ENCODE assay signal across 8 mouse cellular contexts in genomic region chr4:83568145-83568544, GRCm38 (mm10). TPM values are rescaled to one million over a fixed set of nuclear protein-coding genes. Genes with fewer than 3 reads are reported as not detected.
DNase-seq lines count a peak whose midpoint lies in the region; ATAC-seq and TF ChIP-seq lines count a peak whose summit lies in the region.
"Not testable (repeated sequence)": the region's sequence is repeated elsewhere in the genome, so short reads cannot be mapped to it uniquely, and the experiment has no call there.

No protein-coding gene starts in this region.

- peak; percentile 9 for DNase-seq in brain, adult 2 months (ENCODE audit: low read depth, low spot score)
- DNase-seq in gastrocnemius, postnatal 10 days: peak; percentile 6
- DNase-seq in hindbrain, embryonic 14.5 days (ENCODE audit: low spot score): not testable (repeated sequence)
- peak; percentile 73 for DNase-seq in kidney, postnatal 14 days
- DNase-seq in lung, adult 18-20 months: peak; percentile 68 to 74
- peak; percentile 52 for DNase-seq in naive thymus-derived CD4-positive, alpha-beta T cell, adult 2 months (ENCODE audit: low read depth)
- peak; percentile 45 for DNase-seq in thymus, adult 2 months

- H3K4me3 ChIP-seq in hindbrain, embryonic 14.5 days (replicated peaks; ENCODE audit: low read length): not testable (repeated sequence)
- peak overlapping the region; percentile 23 for H3K4me3 ChIP-seq in thymus, adult 2 months (ENCODE audit: control insufficient read depth, insufficient read depth, low read length)

- not testable (repeated sequence) for H3K9me3 ChIP-seq in hindbrain, embryonic 14.5 days (ENCODE audit: control insufficient read depth, low read length)

- 0 out of 2 replicates have a peak overlapping the region, but pooled peaks have one; percentile 20 for H3K9ac ChIP-seq in hindbrain, embryonic 14.5 days

- not testable (repeated sequence) for H3K27ac ChIP-seq in hindbrain, embryonic 14.5 days; thymus, adult 2 months (ENCODE audit: control insufficient read depth, insufficient read depth, low read length)

- not testable (repeated sequence) for H3K27me3 ChIP-seq in hindbrain, embryonic 14.5 days (ENCODE audit: control insufficient read depth, insufficient read depth, low read length); thymus, adult 2 months (ENCODE audit: control insufficient read depth, insufficient read depth, low read length)

- WGBS in hindbrain, embryonic 14.5 days: 10% methylated on average over 9 of the region's 9 CpGs
- WGBS in thymus, adult 2 months: 2% methylated on average over 9 of the region's 9 CpGs

- H3K4me1 ChIP-seq in hindbrain, embryonic 14.5 days (replicated peaks; ENCODE audit: control insufficient read depth, insufficient read depth, low read length): not testable (repeated sequence)
- H3K4me1 ChIP-seq in thymus, adult 2 months (replicated peaks; ENCODE audit: control insufficient read depth, insufficient read depth, low read length): peaks cover 11% of the 10 kb centered on the region

- ATAC-seq in CD4-positive, CD25-positive, alpha-beta regulatory T cell, adult 4 months: peak; percentile 36
- not testable (repeated sequence) for ATAC-seq in hindbrain, embryonic 14.5 days (ENCODE audit: low FRiP score)

- not testable (repeated sequence) for TF ChIP-seq CTCF in thymus, adult 2 months (IDR thresholded peaks at IDR 0.05; ENCODE audit: borderline replicate concordance, control insufficient read depth, extremely low read depth, insufficient read depth, low read length, poor library complexity)

- peak overlapping the region; percentile 27 for H3K4me2 ChIP-seq in hindbrain, embryonic 14.5 days (replicated peaks)

- H3K36me3 ChIP-seq in hindbrain, embryonic 14.5 days (replicated peaks; ENCODE audit: control insufficient read depth, insufficient read depth); thymus, adult 2 months (ENCODE audit: control insufficient read depth, insufficient read depth, low read length): not testable (repeated sequence)

- not testable (repeated sequence) for TF ChIP-seq POLR2A in thymus, adult 2 months (IDR thresholded peaks at IDR 0.05; ENCODE audit: control insufficient read depth, extremely low read depth, insufficient read depth, low read length, poor library complexity)

RNA-seq across cellular contexts. Expression of gene Ccdc171, which starts 42.8 kb away (rescaled TPM):
- polyA plus RNA-seq in CD4-positive, CD25-positive, alpha-beta regulatory T cell, adult 4 months (2017; shearing (Covaris generic)): 10 to 100 TPM; 16.3 to 19.5 TPM
- total RNA-seq in gastrocnemius, postnatal 10 days (2021): 1 to 10 TPM; 1.0 to 1.2 TPM
- 3.0 and 3.5 TPM in 2 replicates for polyA plus RNA-seq in hindbrain, embryonic 14.5 days (2014; fragmentation: Nextera tagmentation; extraction: Ambion mirVana)
- 2.2 and 3.2 TPM in 2 replicates for polyA plus RNA-seq in thymus, adult 2 months (2012; rRNA removed)
